Mouse (Mus musculus) kidney, postnatal 0 days (tissue): ENCODE measurements around the gene Fggy. TPM values are rescaled to one million over a fixed set of nuclear protein-coding genes. Genes with fewer than 3 reads are reported as not detected.

Experiments used
- ATAC-seq: fragments of 200-750 bp; cut with Nextera tagmentation; replicated peaks from 2 replicates; pipeline ENCODE4 v1.8.0; 2017; ENCODE audit warnings: low read depth, moderate number of reproducible peaks, moderate TSS enrichment, moderate library complexity; ENCODE audit not compliant: low FRiP score
- DNase-seq: peaks from one replicate; pipeline ENCODE4 v3.0.0-alpha.2; 2016; ENCODE audit warnings: low spot score
- H3K27ac ChIP-seq: fragments of 300-500 bp; sonication (generic); 2 replicates; pipeline ENCODE4 v1.5.1; 2014; ENCODE audit warnings: mild to moderate bottlenecking
- H3K27me3 ChIP-seq: fragments of 300-500 bp; sonication (generic); 2 replicates; pipeline ENCODE4 v1.6.1; 2014; ENCODE audit warnings: low read length, mixed read lengths; ENCODE audit not compliant: insufficient read depth
- H3K36me3 ChIP-seq: fragments of 300-500 bp; sonication (generic); 2 replicates; pipeline ENCODE4 v1.6.1; 2014; ENCODE audit warnings: low read length, mixed read lengths; ENCODE audit not compliant: insufficient read depth
- H3K4me1 ChIP-seq: fragments of 300-500 bp; sonication (generic); replicated peaks from 2 replicates; pipeline ENCODE4 v1.6.1; 2014; ENCODE audit warnings: antibody characterized with exemption, low read length, mixed read lengths; ENCODE audit not compliant: insufficient read depth
- H3K4me2 ChIP-seq: fragments of 300-500 bp; sonication (generic); 2 replicates; pipeline ENCODE4 v1.6.1; 2014; ENCODE audit warnings: mild to moderate bottlenecking, low read length, moderate library complexity, mixed read lengths
- H3K4me3 ChIP-seq: fragments of 300-500 bp; sonication (generic); replicated peaks from 2 replicates; pipeline ENCODE4 v1.5.1; 2014; ENCODE audit warnings: low read depth, low read length
- H3K9ac ChIP-seq: fragments of 300-500 bp; sonication (generic); 2 replicates; pipeline ENCODE4 v1.6.1; 2014; ENCODE audit warnings: low read depth, low read length
- H3K9me3 ChIP-seq: fragments of 300-500 bp; sonication (generic); replicated peaks from 2 replicates; pipeline ENCODE4 v1.6.1; 2016; ENCODE audit warnings: low read length, inconsistent platforms, mixed read lengths
- CTCF ChIP-seq: IDR thresholded peaks from 2 replicates; pipeline ENCODE4 v1.5.1; 2016; ENCODE audit warnings: antibody characterized with exemption, low read depth, mild to moderate bottlenecking, moderate library complexity
- WGBS: fragments of 180-500 bp; shearing (Covaris S2); extraction: QIAGEN DNeasy Blood & Tissue Kit; methylation state at CpG from one replicate; pipeline ENCODE4 v1.1.7; 2014; 5-methylcytosine and 5-hydroxymethylcytosine counted together
- polyA plus RNA-seq: library from polyadenylated mRNA; unstranded; fragments of >200 nt; fragmentation: Nextera tagmentation; extraction: Ambion mirVana; gene quantifications from 2 replicates; pipeline ENCODE4 v1.2.1, GENCODE M21; 2015

The Fggy gene
- polyA plus RNA-seq, 1 experiment from 2014 or later = 35.3 TPM

- no peaks in the 10 kb centered on the region for H3K9me3 ChIP-seq
- no peaks in the 10 kb centered on the region for H3K36me3 ChIP-seq
- H3K27me3 ChIP-seq = no peaks in the 10 kb centered on the region
- H3K4me1 ChIP-seq = no peaks in the 10 kb centered on the region
- TF ChIP-seq CTCF = no peak
- no peak overlapping the region for H3K27ac ChIP-seq
- ATAC-seq (no peak), DNase-seq (no peak)
- WGBS = 63% methylated on average over 2 of the region's 2 CpGs
- H3K4me3 ChIP-seq = no peak overlapping the region
- no peak overlapping the region for H3K9ac ChIP-seq
- no peak overlapping the region for H3K4me2 ChIP-seq
These were observed 262.3 kb downstream of the Fggy start for GRCm38 (mm10) chr4:95819650-95820049.

- Histone ChIP-seq H3K4me3 (no peak overlapping the region), H3K27ac (no peak overlapping the region), H3K9ac (no peak overlapping the region), H3K4me1 (no peaks in the 10 kb centered on the region), H3K36me3 (no peaks in the 10 kb centered on the region), H3K4me2 (no peak overlapping the region), H3K9me3 (no peaks in the 10 kb centered on the region), H3K27me3 (no peaks in the 10 kb centered on the region)
- 69% methylated on average over 3 of the region's 3 CpGs for WGBS
- DNase-seq = no peak
- no peak for ATAC-seq
- TF ChIP-seq CTCF = no peak
These were observed 264.7 kb downstream of the Fggy start for GRCm38 (mm10) chr4:95821906-95822579.

- no peak for TF ChIP-seq CTCF
- no peak overlapping the region for H3K4me2 ChIP-seq
- no peak for ATAC-seq
- H3K36me3 ChIP-seq = no peaks in the 10 kb centered on the region
- H3K4me1 ChIP-seq = no peaks in the 10 kb centered on the region
- no peaks in the 10 kb centered on the region for H3K9me3 ChIP-seq
- DNase-seq = no peak
- no peaks in the 10 kb centered on the region for H3K27me3 ChIP-seq
- H3K4me3 ChIP-seq = no peak overlapping the region
- WGBS = 90% methylated on average over 4 of the region's 4 CpGs
- no peak overlapping the region for H3K9ac ChIP-seq
- H3K27ac ChIP-seq = no peak overlapping the region
These were observed 270.9 kb downstream of the Fggy start for GRCm38 (mm10) chr4:95828164-95828563.

- no peaks in the 10 kb centered on the region for H3K9me3 ChIP-seq
- no peak overlapping the region for H3K4me3 ChIP-seq
- ATAC-seq (no peak), DNase-seq (no peak)
- no peak overlapping the region for H3K9ac ChIP-seq
- no peaks in the 10 kb centered on the region for H3K4me1 ChIP-seq
- H3K27me3 ChIP-seq = no peaks in the 10 kb centered on the region
- no peak overlapping the region for H3K4me2 ChIP-seq
- H3K36me3 ChIP-seq = no peaks in the 10 kb centered on the region
- no peak for TF ChIP-seq CTCF
- 88% methylated on average over 2 of the region's 2 CpGs for WGBS
- no peak overlapping the region for H3K27ac ChIP-seq
These were observed 273.0 kb downstream of the Fggy start for GRCm38 (mm10) chr4:95830320-95830719.

- no peaks in the 10 kb centered on the region for H3K36me3 ChIP-seq
- H3K4me3 ChIP-seq = no peak overlapping the region
- TF ChIP-seq CTCF = no peak
- no peaks in the 10 kb centered on the region for H3K9me3 ChIP-seq
- WGBS = 32% methylated on average over 1 of the region's 1 CpGs
- H3K27me3 ChIP-seq = no peaks in the 10 kb centered on the region
- no peak overlapping the region for H3K4me2 ChIP-seq
- no peak overlapping the region for H3K9ac ChIP-seq
- no peaks in the 10 kb centered on the region for H3K4me1 ChIP-seq
- DNase-seq = peak; percentile 78
- H3K27ac ChIP-seq = no peak overlapping the region
- no peak for ATAC-seq
These were observed 282.6 kb downstream of the Fggy start for GRCm38 (mm10) chr4:95839860-95840259.

- H3K4me3 ChIP-seq = no peak overlapping the region
- H3K27ac ChIP-seq = no peak overlapping the region
- H3K4me2 ChIP-seq = no peak overlapping the region
- no peak for TF ChIP-seq CTCF
- no peaks in the 10 kb centered on the region for H3K4me1 ChIP-seq
- H3K9me3 ChIP-seq = no peaks in the 10 kb centered on the region
- DNase-seq (no peak), ATAC-seq (no peak)
- no peaks in the 10 kb centered on the region for H3K27me3 ChIP-seq
- 70% methylated on average over 6 of the region's 6 CpGs for WGBS
- H3K9ac ChIP-seq = no peak overlapping the region
- H3K36me3 ChIP-seq = no peaks in the 10 kb centered on the region
These were observed 283.2 kb downstream of the Fggy start for GRCm38 (mm10) chr4:95840389-95841053.
